Mouse (Mus musculus) heart, embryonic 13.5 days (tissue): ENCODE measurements around the gene Gpr132. TPM values are rescaled to one million over a fixed set of nuclear protein-coding genes. Genes with fewer than 3 reads are reported as not detected.
A peak's percentile ranks its signal among the peaks of the same experiment; 100 is the strongest.

Experiments used
- ATAC-seq: fragments of 200-750 bp; cut with Nextera tagmentation; 2 replicates; pipeline ENCODE4 v1.8.0; 2017; ENCODE audit warnings: moderate TSS enrichment; ENCODE audit not compliant: insufficient number of reproducible peaks, low FRiP score, low TSS enrichment; ENCODE audit errors: extremely low read depth
- H3K27ac ChIP-seq: fragments of 300-500 bp; sonication (generic); replicated peaks from 2 replicates; pipeline ENCODE4 v1.5.1; 2015; ENCODE audit warnings: moderate library complexity, mild to moderate bottlenecking, inconsistent platforms
- H3K27me3 ChIP-seq: fragments of 300-500 bp; sonication (generic); replicated peaks from 2 replicates; pipeline ENCODE4 v1.6.1; 2015; ENCODE audit warnings: mild to moderate bottlenecking, inconsistent platforms
- H3K36me3 ChIP-seq: fragments of 300-500 bp; sonication (generic); 2 replicates; pipeline ENCODE4 v1.6.1; 2015; ENCODE audit warnings: mild to moderate bottlenecking, inconsistent platforms
- H3K4me1 ChIP-seq: fragments of 300-500 bp; sonication (generic); 2 replicates; pipeline ENCODE4 v1.6.1; 2015; ENCODE audit warnings: inconsistent platforms
- H3K4me2 ChIP-seq: fragments of 300-500 bp; sonication (generic); 2 replicates; pipeline ENCODE4 v1.6.1; 2015; ENCODE audit warnings: inconsistent platforms, mild to moderate bottlenecking, moderate library complexity
- H3K4me3 ChIP-seq: fragments of 300-500 bp; sonication (generic); 2 replicates; pipeline ENCODE4 v1.5.1; 2015; ENCODE audit warnings: moderate library complexity, mild to moderate bottlenecking, inconsistent platforms
- H3K9ac ChIP-seq: fragments of 300-500 bp; sonication (generic); 2 replicates; pipeline ENCODE4 v1.6.1; 2015; ENCODE audit warnings: inconsistent platforms, mild to moderate bottlenecking, moderate library complexity
- H3K9me3 ChIP-seq: fragments of 300-500 bp; sonication (generic); 2 replicates; pipeline ENCODE4 v1.6.1; 2016; ENCODE audit warnings: inconsistent platforms
- WGBS: fragments of 180-500 bp; shearing (Covaris S2); methylation state at CpG from one replicate; pipeline ENCODE4 v1.1.7; 2015; ENCODE audit warnings: mixed read lengths; 5-methylcytosine and 5-hydroxymethylcytosine counted together
- polyA plus RNA-seq: library from polyadenylated mRNA; unstranded; fragments of >200 nt; fragmentation: Nextera tagmentation; extraction: Ambion mirVana; gene quantifications from 2 replicates; pipeline ENCODE4 v1.2.1, GENCODE M21; 2015

The Gpr132 gene
- 0.08 and 0.16 TPM in 2 replicates for polyA plus RNA-seq

GRCm38 (mm10) chr12:112868178-112869087 is at the start of gene Gpr132:
TSS of gene Gpr132 (minus strand) at chr12:112868228.
- no peak within 1 kb of the TSS for H3K4me3 ChIP-seq
- no peak within 1 kb of the TSS for H3K9ac ChIP-seq
- H3K4me2 ChIP-seq, result no peak within 1 kb of the TSS
- H3K9me3 ChIP-seq, result no peaks in the 10 kb centered on the region
- peaks cover 57% of the 10 kb centered on the region for H3K27me3 ChIP-seq
- WGBS, result 60% methylated on average over 13 of the region's 13 CpGs
- peaks cover 19% of the 10 kb centered on the region for H3K4me1 ChIP-seq
- H3K36me3 ChIP-seq, result no peaks in the 10 kb centered on the region
- H3K27ac ChIP-seq, result no peak within 1 kb of the TSS
- ATAC-seq, result no peak

- no peak overlapping the region for H3K4me3 ChIP-seq
- WGBS, result 61% methylated on average over 11 of the region's 11 CpGs
- H3K9me3 ChIP-seq, result no peaks in the 10 kb centered on the region
- no peak for ATAC-seq
- H3K4me2 ChIP-seq, result no peak overlapping the region
- H3K27ac ChIP-seq, result no peak overlapping the region
- H3K36me3 ChIP-seq, result peaks cover 8% of the 10 kb centered on the region
- H3K27me3 ChIP-seq, result peaks cover 83% of the 10 kb centered on the region
- peak overlapping the region; percentile 14; the same call in 1 of the 2 replicates for H3K9ac ChIP-seq
- peaks cover 36% of the 10 kb centered on the region for H3K4me1 ChIP-seq
These were observed 49.5 kb upstream of the Gpr132 start for GRCm38 (mm10) chr12:112917486-112917885.

GRCm38 (mm10) chr12:112916698-112917400 is 48.8 kb upstream of the Gpr132 start:
- Histone ChIP-seq H3K4me1 (peaks cover 30% of the 10 kb centered on the region), H3K27ac (no peak overlapping the region), H3K9ac (peak overlapping the region; percentile 14; the same call in 1 of the 2 replicates), H3K4me2 (no peak overlapping the region), H3K27me3 (peaks cover 87% of the 10 kb centered on the region), H3K4me3 (no peak overlapping the region), H3K36me3 (peaks cover 11% of the 10 kb centered on the region), H3K9me3 (no peaks in the 10 kb centered on the region)
- WGBS, result 61% methylated on average over 16 of the region's 16 CpGs
- no peak; the same call in 1 of the 2 replicates for ATAC-seq

- Histone ChIP-seq H3K9ac (no peak overlapping the region), H3K4me2 (no peak overlapping the region), H3K27ac (no peak overlapping the region), H3K27me3 (peaks cover 84% of the 10 kb centered on the region), H3K36me3 (peaks cover 24% of the 10 kb centered on the region), H3K9me3 (no peaks in the 10 kb centered on the region), H3K4me3 (no peak overlapping the region), H3K4me1 (peaks cover 17% of the 10 kb centered on the region)
- 83% methylated on average over 13 of the region's 13 CpGs for WGBS
- no peak for ATAC-seq
These were observed 47.6 kb upstream of the Gpr132 start for GRCm38 (mm10) chr12:112915587-112915986.

- WGBS, result 79% methylated on average over 11 of the region's 11 CpGs
- Histone ChIP-seq H3K4me3 (no peak overlapping the region), H3K4me2 (no peak overlapping the region), H3K4me1 (peaks cover 15% of the 10 kb centered on the region), H3K27ac (no peak overlapping the region), H3K9ac (no peak overlapping the region), H3K9me3 (no peaks in the 10 kb centered on the region), H3K36me3 (peaks cover 29% of the 10 kb centered on the region), H3K27me3 (peaks cover 74% of the 10 kb centered on the region)
- ATAC-seq, result no peak
These were observed 46.5 kb upstream of the Gpr132 start for GRCm38 (mm10) chr12:112914527-112914926.

- 88% methylated on average over 28 of the region's 28 CpGs for WGBS
- H3K4me3 ChIP-seq, result no peak overlapping the region
- H3K9ac ChIP-seq, result no peak overlapping the region
- H3K27me3 ChIP-seq, result peaks cover 60% of the 10 kb centered on the region
- no peak for ATAC-seq
- no peaks in the 10 kb centered on the region for H3K9me3 ChIP-seq
- no peak overlapping the region for H3K27ac ChIP-seq
- peaks cover 39% of the 10 kb centered on the region for H3K36me3 ChIP-seq
- H3K4me2 ChIP-seq, result no peak overlapping the region
- peaks cover 15% of the 10 kb centered on the region for H3K4me1 ChIP-seq
These were observed 45.1 kb upstream of the Gpr132 start for GRCm38 (mm10) chr12:112912951-112913745.

- Histone ChIP-seq H3K9me3 (no peaks in the 10 kb centered on the region), H3K4me2 (no peak overlapping the region), H3K27ac (no peak overlapping the region), H3K9ac (no peak overlapping the region), H3K27me3 (peaks cover 48% of the 10 kb centered on the region), H3K4me3 (no peak overlapping the region), H3K36me3 (peaks cover 39% of the 10 kb centered on the region), H3K4me1 (peaks cover 3% of the 10 kb centered on the region)
- WGBS, result 89% methylated on average over 17 of the region's 17 CpGs
- ATAC-seq, result no peak
These were observed 43.7 kb upstream of the Gpr132 start for GRCm38 (mm10) chr12:112911701-112912100.

- peaks cover 35% of the 10 kb centered on the region; the same call in 1 of the 2 replicates for H3K27me3 ChIP-seq
- WGBS, result 91% methylated on average over 22 of the region's 22 CpGs
These were observed 41.0 kb upstream of the Gpr132 start for GRCm38 (mm10) chr12:112908991-112909390.

GRCm38 (mm10) chr12:112905001-112905400 is 37.0 kb upstream of the Gpr132 start:
- no peak overlapping the region for H3K4me3 ChIP-seq
- peaks cover 8% of the 10 kb centered on the region; the same call in 1 of the 2 replicates for H3K4me1 ChIP-seq
- H3K27me3 ChIP-seq, result peaks cover 28% of the 10 kb centered on the region; the same call in 1 of the 2 replicates
- WGBS, result 69% methylated on average over 5 of the region's 5 CpGs
- no peak overlapping the region for H3K4me2 ChIP-seq
- no peak for ATAC-seq
- H3K9me3 ChIP-seq, result no peaks in the 10 kb centered on the region
- H3K27ac ChIP-seq, result no peak overlapping the region
- peaks cover 13% of the 10 kb centered on the region for H3K36me3 ChIP-seq
- H3K9ac ChIP-seq, result no peak overlapping the region

More at GRCm38 (mm10) chr12:112908991-112909390, 41.0 kb upstream of the Gpr132 start:
- H3K4me3 ChIP-seq, result no peak overlapping the region
- no peaks in the 10 kb centered on the region for H3K9me3 ChIP-seq
- no peak for ATAC-seq
- H3K4me1 ChIP-seq, result peaks cover 4% of the 10 kb centered on the region; the same call in 1 of the 2 replicates
- H3K27ac ChIP-seq, result no peak overlapping the region
- no peak overlapping the region for H3K4me2 ChIP-seq
- no peak overlapping the region for H3K9ac ChIP-seq
- H3K36me3 ChIP-seq, result peaks cover 39% of the 10 kb centered on the region

GRCm38 (mm10) chr12:112903941-112904340 is 35.9 kb upstream of the Gpr132 start:
- Histone ChIP-seq H3K27ac (no peak overlapping the region), H3K4me3 (no peak overlapping the region), H3K36me3 (peaks cover 4% of the 10 kb centered on the region), H3K9ac (no peak overlapping the region), H3K4me1 (peaks cover 8% of the 10 kb centered on the region; the same call in 1 of the 2 replicates), H3K27me3 (peaks cover 28% of the 10 kb centered on the region; the same call in 1 of the 2 replicates), H3K4me2 (no peak overlapping the region), H3K9me3 (no peaks in the 10 kb centered on the region)
- WGBS, result 51% methylated on average over 8 of the region's 8 CpGs
- no peak for ATAC-seq
